Mouse (Mus musculus): ENCODE results near the gene Cd44. TPM values are rescaled to one million over a fixed set of nuclear protein-coding genes. Genes with fewer than 3 reads are reported as not detected.

The Cd44 gene
- total and polyA plus RNA-seq, 3 experiments = 102 to 153 (median 112) TPM

- dilution Hi-C loops (cut with MboI; ENCODE audit: extremely low pct_ligation_motif_present, extremely low pct_unique_long_range_greater_than_20kb, low sequenced_read_pairs) = no loop called here
- peaks cover 24 to 74% of the 10 kb centered on the region in 2 experiments for H3K36me3 ChIP-seq (replicated peaks in 1 of 2; ENCODE audit: control insufficient read depth in 1 of 2, insufficient read depth in 1 of 2, low read length in 1 of 2)
Measured at GRCm38 (mm10) chr2:102894785-102895184, 6.7 kb downstream of the Cd44 start.

GRCm38 (mm10) chr2:102888688-102889225 lies 12.7 kb downstream of the Cd44 start:
- Histone ChIP-seq H3K9me3 (replicated peaks; ENCODE audit: low read length) (no peaks in the 10 kb centered on the region), H3K36me3 (replicated peaks in 1 of 2; ENCODE audit: control insufficient read depth in 1 of 2, insufficient read depth in 1 of 2, low read length in 1 of 2) (peaks cover 48 to 96% of the 10 kb centered on the region in 2 experiments), H3K9ac (ENCODE audit: insufficient read depth, low read depth) (no peak overlapping the region), H3K27ac (ENCODE audit: insufficient read depth, low read depth) (no peak overlapping the region; the same call in 1 of the 2 replicates), H3K4me1 (ENCODE audit: control insufficient read depth in 1 of 2, insufficient read depth in 2 of 2) (peaks cover 29 to 99% of the 10 kb centered on the region in 2 experiments), H3K79me2 (replicated peaks; ENCODE audit: control insufficient read depth, extremely low read depth, insufficient read depth, poor library complexity, severe bottlenecking) (peaks cover 98% of the 10 kb centered on the region), H3K4me2 (ENCODE audit: insufficient read depth, low read depth, poor library complexity, severe bottlenecking) (peak overlapping the region; percentile 23; the same call in 1 of the 2 replicates), H3K27me3 (replicated peaks) (no peaks in the 10 kb centered on the region), H3K4me3 (replicated peaks in 1 of 3; ENCODE audit: low read depth in 2 of 3, low read length in 2 of 3, poor library complexity in 1 of 3) (no peak overlapping the region)
- DNase-seq (ENCODE audit: extremely low read depth) = no peak
- in situ Hi-C loops (cut with MboI; ENCODE audit: low pct_ligation_motif_present, low pct_unique_long_range_greater_than_20kb, low sequenced_read_pairs) = no loop called here
- TF ChIP-seq MEF2A (IDR thresholded peaks at IDR 0.05; ENCODE audit: borderline replicate concordance, low read depth, low read length) (no peak), POLR2AphosphoS2 (IDR thresholded peaks at IDR 0.05; ENCODE audit: low read depth, low read length) (peak; percentile 54; the same call in 1 of the 2 replicates), UBTF (IDR thresholded peaks at IDR 0.05; ENCODE audit: low read depth, low read length) (no peak), JUND (conservative IDR thresholded peaks at IDR 0.05; ENCODE audit: low read depth, low read length) (no peak), E2F4 (IDR thresholded peaks at IDR 0.05; ENCODE audit: insufficient replicate concordance, low read depth, low read length) (no peak), ZC3H11A (IDR thresholded peaks at IDR 0.05; ENCODE audit: low read depth, low read length) (no peak), TBP (conservative IDR thresholded peaks at IDR 0.05; ENCODE audit: low read depth, low read length) (no peak), GABPA (IDR thresholded peaks at IDR 0.05; ENCODE audit: insufficient replicate concordance, low read depth, low read length) (no peak)
- dilution Hi-C loops (cut with MboI; ENCODE audit: extremely low pct_ligation_motif_present, extremely low pct_unique_long_range_greater_than_20kb, low sequenced_read_pairs) = no loop called here

More at GRCm38 (mm10) chr2:102894785-102895184, 6.7 kb downstream of the Cd44 start:
- no peaks in the 10 kb centered on the region for H3K9me3 ChIP-seq (replicated peaks; ENCODE audit: low read length)
- H3K4me2 ChIP-seq (ENCODE audit: insufficient read depth, low read depth, poor library complexity, severe bottlenecking) = peak overlapping the region; percentile 21; the same call in 1 of the 2 replicates
- peaks cover 27 to 77% of the 10 kb centered on the region in 2 experiments for H3K4me1 ChIP-seq (ENCODE audit: control insufficient read depth in 1 of 2, insufficient read depth in 2 of 2)
- no peaks in the 10 kb centered on the region for H3K27me3 ChIP-seq (replicated peaks)
- no peak overlapping the region for H3K4me3 ChIP-seq (replicated peaks in 1 of 3; ENCODE audit: low read depth in 2 of 3, low read length in 2 of 3, poor library complexity in 1 of 3)
- H3K79me2 ChIP-seq (replicated peaks; ENCODE audit: control insufficient read depth, extremely low read depth, insufficient read depth, poor library complexity, severe bottlenecking) = peaks cover 94% of the 10 kb centered on the region
- H3K9ac ChIP-seq (ENCODE audit: insufficient read depth, low read depth) = no peak overlapping the region
- no peak for TF ChIP-seq KAT2A (IDR thresholded peaks at IDR 0.05; ENCODE audit: insufficient replicate concordance, low read length)
- TF ChIP-seq MYC (IDR thresholded peaks at IDR 0.05; ENCODE audit: low read depth, low read length) = no peak
- TF ChIP-seq ZC3H11A (IDR thresholded peaks at IDR 0.05; ENCODE audit: low read depth, low read length) = no peak
- TF ChIP-seq MAX (IDR thresholded peaks at IDR 0.05; ENCODE audit: low read length) = no peak
- TF ChIP-seq JUND (conservative IDR thresholded peaks at IDR 0.05; ENCODE audit: low read depth, low read length) = no peak
- no peak for TF ChIP-seq POLR2AphosphoS2 (IDR thresholded peaks at IDR 0.05; ENCODE audit: low read depth, low read length)
- no peak for TF ChIP-seq RAD21 (IDR thresholded peaks at IDR 0.05; ENCODE audit: low read depth, low read length)
- no peak for TF ChIP-seq UBTF (IDR thresholded peaks at IDR 0.05; ENCODE audit: low read depth, low read length)
- no peak for TF ChIP-seq ETS1 (conservative IDR thresholded peaks at IDR 0.05; ENCODE audit: low read depth, low read length)
- TF ChIP-seq MXI1 (IDR thresholded peaks at IDR 0.05; ENCODE audit: low read depth, low read length) = no peak
- no peak for TF ChIP-seq CTCF (conservative IDR thresholded peaks at IDR 0.05 in 1 of 2, IDR thresholded peaks at IDR 0.05 in 1 of 2; ENCODE audit: low read depth in 2 of 2, low read length in 2 of 2)
- no peak for TF ChIP-seq TBP (conservative IDR thresholded peaks at IDR 0.05; ENCODE audit: low read depth, low read length)
- TF ChIP-seq MAFK (IDR thresholded peaks at IDR 0.05; ENCODE audit: insufficient replicate concordance, low read length) = no peak
- TF ChIP-seq TCF12 (IDR thresholded peaks at IDR 0.05; ENCODE audit: low read depth, low read length) = no peak
- TF ChIP-seq CHD1 (IDR thresholded peaks at IDR 0.05; ENCODE audit: low read depth, low read length) = no peak
- no peak for TF ChIP-seq RCOR1 (conservative IDR thresholded peaks at IDR 0.05; ENCODE audit: low read depth, low read length)
- TF ChIP-seq HCFC1 (IDR thresholded peaks at IDR 0.05; ENCODE audit: low read depth, low read length) = no peak
- H3K27ac ChIP-seq (ENCODE audit: insufficient read depth, low read depth) = 0 out of 2 replicates have a peak overlapping the region, but pooled peaks have one; percentile 4
- in situ Hi-C loops (cut with MboI; ENCODE audit: low pct_ligation_motif_present, low pct_unique_long_range_greater_than_20kb, low sequenced_read_pairs) = loop anchor here (5.0 kb wide), 1 partner anchor 38 kb away; no protein-coding TSS in a partner anchor
- DNase-seq (ENCODE audit: extremely low read depth) = no peak

All from CH12.LX (cell line).